Mouse (Mus musculus) common myeloid progenitor, adult 5-6 weeks (primary cell): Measurements from ENCODE around the gene Slc9a2. TPM values are rescaled to one million over a fixed set of nuclear protein-coding genes. Genes with fewer than 3 reads are reported as not detected.
A peak's percentile ranks its signal among the peaks of the same experiment; 100 is the strongest.
"Not testable (repeated sequence)": the region's sequence is repeated elsewhere in the genome, so short reads cannot be mapped to it uniquely, and the experiment has no call there.

ENCODE experiments used
- ATAC-seq: replicated peaks from 2 replicates; pipeline ENCODE4 v1.8.0; 2016; ENCODE audit warnings: low read depth, mild to moderate bottlenecking, moderate TSS enrichment, inconsistent platforms; ENCODE audit not compliant: poor library complexity, severe bottlenecking
- total RNA-seq: library from RNA; stranded (forward); fragments of 200-1000, 187-1606 nt; gene quantifications from 2 replicates; pipeline ENCODE4 v1.2.3, GENCODE M21; 2017

Gene Slc9a2
- 0.29 and 0.50 TPM in 2 replicates for total RNA-seq

DNA sequence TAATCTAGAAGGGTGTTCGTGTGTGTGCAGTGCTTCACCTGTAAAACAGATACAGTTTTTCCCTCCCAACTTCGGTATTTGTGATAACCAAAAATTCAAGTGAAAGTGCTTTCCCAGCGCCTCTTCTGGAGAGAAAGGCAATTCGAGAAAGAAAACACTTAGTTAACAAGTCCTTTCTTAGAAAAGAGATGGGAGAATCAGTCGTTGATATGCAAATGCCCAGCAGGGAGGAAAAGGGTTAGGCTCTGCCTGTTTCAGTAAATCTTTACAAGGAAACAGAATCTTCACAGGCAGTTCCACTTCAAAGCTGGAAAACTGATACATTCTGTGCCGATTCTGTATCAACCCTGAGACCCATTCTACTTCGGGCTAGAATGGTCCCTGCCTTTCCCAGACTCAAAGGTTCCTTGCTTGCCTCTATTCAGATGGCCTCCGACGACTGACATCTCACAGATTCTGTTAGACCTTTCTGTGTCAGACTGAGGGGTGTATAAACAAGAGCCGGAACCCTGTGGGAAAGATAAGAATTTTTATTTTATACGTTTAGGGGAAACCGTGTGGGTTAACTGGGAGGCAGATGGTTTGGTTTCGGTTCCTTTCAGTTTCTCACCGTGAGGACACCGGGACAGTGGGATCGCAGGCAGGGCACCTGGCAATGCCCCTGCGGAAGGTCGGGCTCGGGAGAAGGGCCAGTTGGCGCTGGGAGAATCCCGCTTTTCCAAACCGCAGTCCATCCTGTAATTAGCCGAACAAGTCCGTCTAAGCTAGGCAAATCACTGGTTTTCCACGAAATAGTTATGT lies at the start of gene Slc9a2:
Gene Slc9a2, plus strand, starts transcription at position 508 of the 801 bp plus-strand sequence.
- peak; percentile 57 for ATAC-seq

- no peak for ATAC-seq
These were observed 47.8 kb upstream of the Slc9a2 start for GRCm38 (mm10) chr1:40632407-40633062.

DNA sequence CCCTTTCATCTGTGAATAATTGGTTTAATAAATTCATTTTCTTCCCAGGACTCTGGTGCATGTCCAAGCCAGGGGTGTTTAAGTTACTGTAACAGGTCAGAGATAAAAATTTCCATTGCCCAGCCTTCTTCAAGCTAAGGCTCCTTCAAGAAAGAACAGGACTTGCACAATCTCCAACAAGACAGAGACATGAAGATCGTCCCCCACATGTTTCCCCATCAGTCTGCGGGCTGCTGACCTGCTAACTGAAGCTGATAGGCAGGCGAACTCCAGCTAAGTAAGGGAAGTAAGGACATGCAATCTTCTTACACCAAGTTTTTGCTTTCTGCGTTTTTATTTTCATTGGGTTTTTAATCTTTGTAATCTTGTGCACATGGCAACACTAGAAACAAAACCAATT lies 45.8 kb upstream of the Slc9a2 start:
- peak; percentile 54; the same call in 1 of the 2 replicates for ATAC-seq

GRCm38 (mm10) chr1:40648234-40648633 lies 32.1 kb upstream of the Slc9a2 start:
- no peak for ATAC-seq

DNA sequence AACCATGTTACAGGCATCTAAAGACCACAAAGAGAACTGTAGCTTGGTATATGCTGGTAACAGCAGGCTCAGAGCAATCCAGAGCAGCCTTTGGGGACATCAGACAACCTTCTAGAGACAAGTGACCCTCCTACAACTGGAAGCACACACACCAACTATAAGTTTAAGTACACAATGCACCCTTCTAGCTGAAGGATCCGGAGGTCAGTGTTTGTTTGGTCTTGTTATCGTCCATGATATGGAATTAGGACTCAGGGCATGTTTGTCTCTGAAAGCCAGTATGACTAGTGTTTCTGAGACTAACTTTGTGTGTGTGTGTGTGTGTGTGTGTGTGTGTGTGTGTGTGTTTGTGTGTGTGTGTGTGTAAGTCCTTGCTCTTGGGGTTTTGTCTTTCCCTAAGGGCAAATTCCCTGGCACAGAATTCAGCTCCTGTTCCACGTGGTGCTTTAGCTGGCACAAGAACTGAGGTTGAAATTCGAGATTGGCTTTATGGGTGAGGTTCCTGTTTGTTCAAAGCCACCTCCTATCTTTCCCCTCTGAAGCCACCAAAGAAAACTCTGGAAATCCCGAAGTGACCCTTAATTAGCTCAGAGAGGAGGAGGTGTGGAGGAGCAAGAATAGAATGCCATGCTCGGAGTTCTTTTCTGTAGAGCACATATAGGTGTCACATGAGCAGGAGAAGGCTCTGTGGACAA lies 29.4 kb upstream of the Slc9a2 start:
- no peak for ATAC-seq

DNA sequence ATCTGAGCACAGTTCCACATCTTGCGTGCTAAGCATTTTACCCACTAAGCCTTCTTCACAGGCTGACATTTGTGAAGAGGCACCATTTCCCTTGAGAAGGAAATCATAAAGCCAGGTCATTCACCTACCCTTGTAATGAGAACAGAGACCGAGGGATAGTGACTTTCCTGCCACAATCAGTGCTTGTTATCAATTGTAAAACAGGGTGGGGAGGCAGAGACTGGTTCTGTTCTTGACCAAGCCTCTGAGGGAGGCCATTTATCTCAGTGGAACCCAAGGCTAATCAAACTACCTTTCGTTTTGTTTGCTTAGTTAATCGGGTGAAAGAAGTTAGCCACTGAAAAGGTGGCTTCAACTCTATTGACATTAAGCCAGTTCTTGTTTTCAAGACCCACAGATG lies 23.3 kb upstream of the Slc9a2 start:
- no peak for ATAC-seq

DNA sequence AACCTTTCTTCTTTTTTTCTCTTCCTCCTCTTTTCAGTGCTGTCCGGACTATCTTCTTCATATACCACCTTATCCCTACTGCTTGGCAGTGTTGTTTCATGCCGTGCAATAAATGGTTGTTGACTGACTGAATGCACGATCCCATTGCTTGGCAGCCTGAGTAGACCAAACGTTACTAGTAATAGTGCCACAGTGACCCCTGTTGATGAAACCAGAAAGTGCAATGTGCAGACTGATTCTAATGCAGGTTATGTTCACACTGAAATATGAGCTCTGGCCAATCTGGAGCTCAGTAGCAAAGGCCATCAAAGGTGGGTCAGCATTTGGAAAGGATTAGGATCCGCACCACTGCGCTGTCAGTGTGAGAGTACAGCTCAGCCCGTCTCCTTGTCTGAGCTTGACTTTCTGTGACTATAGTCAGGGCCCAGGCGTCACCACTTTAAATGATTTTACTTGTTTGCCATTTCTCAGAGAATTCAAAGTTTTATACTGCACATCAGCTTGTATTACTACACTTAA lies 22.3 kb upstream of the Slc9a2 start:
- ATAC-seq, result peak; percentile 77

DNA sequence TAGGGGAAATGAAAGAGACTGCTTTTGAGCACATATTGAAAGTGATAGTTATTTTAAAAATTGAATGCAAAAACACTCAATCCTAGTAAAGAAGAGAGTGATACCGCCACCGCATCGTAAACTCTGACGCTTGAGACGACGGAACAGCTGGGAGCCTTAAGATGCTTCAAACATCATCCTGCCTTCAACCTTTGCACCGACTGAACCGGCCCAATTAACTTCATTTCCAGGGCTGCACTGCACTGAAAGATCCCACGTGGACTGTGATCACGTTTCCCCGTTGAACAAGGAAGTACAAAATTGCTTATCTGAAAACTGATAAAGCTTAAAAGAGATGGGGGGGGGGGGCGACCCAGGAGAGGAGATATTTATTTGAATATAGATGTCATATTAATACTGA lies 21.4 kb upstream of the Slc9a2 start:
- no peak for ATAC-seq

DNA sequence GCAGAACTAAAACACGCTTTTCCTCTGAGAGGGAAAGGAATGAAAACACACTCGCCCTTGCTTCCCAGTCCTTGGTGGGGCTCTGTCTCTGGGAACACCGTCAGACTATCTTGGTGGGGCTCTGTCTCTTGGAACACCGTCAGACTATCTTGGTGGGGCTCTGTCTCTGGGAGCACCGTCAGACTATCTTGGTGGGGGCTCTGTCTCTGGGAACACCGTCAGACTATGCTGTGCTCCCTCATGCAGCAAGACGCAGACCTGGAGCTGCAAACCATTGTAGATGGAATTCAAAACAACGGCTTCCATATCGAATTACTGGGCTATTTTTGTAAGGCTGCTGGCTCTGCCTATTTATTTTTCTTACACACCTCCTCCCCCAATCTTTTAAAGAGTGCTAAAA lies 20.9 kb upstream of the Slc9a2 start:
- no peak for ATAC-seq

GRCm38 (mm10) chr1:40660838-40661237 lies 19.5 kb upstream of the Slc9a2 start:
- ATAC-seq, result no peak

GRCm38 (mm10) chr1:40665401-40666370 lies 14.7 kb upstream of the Slc9a2 start:
- no peak for ATAC-seq

- not testable (repeated sequence) for ATAC-seq
These were observed 12.9 kb upstream of the Slc9a2 start for GRCm38 (mm10) chr1:40667442-40667841.

DNA sequence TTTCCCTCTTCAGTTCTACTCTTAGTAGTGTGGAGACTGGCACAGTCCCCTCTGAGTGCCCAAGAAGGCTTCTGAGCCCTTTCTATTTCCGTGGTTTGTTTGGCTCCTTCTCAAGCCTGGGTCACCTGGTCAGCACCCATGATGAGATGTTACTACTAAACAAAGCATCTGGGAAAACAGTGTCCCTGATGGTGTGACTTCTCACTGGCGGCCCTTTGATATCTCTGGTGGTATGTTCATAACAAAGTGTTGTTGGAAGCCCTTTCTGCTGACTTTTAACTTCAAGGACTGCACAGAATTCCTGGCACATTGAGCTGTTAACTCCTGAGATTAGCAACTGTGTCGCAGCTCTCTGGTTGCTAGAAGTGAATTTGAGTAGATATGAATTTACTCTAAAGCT lies 10.3 kb upstream of the Slc9a2 start:
- no peak for ATAC-seq

DNA sequence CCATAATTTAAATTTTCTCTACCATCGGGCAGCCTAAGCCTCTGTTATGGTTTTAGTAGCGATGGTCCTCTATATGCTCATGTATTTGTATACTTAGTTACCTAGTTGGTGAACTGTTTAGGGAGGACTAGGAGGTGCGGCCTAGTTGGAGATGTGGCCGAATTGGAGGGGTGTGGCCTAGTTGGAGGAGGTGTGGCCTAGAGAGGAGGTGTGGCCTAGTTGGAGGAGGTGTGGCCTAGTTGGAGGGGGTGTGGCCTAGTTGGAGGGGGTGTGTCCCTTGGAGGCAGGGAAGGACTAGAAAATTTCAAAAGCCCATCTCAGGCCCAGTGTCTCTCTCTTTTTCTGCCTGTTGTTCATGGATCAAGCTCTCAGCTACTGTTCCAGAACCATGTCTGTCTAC lies 8.9 kb upstream of the Slc9a2 start:
- no peak for ATAC-seq

- peak; percentile 35; the same call in 1 of the 2 replicates for ATAC-seq
These were observed 3.1 kb upstream of the Slc9a2 start for GRCm38 (mm10) chr1:40677306-40677705.

DNA sequence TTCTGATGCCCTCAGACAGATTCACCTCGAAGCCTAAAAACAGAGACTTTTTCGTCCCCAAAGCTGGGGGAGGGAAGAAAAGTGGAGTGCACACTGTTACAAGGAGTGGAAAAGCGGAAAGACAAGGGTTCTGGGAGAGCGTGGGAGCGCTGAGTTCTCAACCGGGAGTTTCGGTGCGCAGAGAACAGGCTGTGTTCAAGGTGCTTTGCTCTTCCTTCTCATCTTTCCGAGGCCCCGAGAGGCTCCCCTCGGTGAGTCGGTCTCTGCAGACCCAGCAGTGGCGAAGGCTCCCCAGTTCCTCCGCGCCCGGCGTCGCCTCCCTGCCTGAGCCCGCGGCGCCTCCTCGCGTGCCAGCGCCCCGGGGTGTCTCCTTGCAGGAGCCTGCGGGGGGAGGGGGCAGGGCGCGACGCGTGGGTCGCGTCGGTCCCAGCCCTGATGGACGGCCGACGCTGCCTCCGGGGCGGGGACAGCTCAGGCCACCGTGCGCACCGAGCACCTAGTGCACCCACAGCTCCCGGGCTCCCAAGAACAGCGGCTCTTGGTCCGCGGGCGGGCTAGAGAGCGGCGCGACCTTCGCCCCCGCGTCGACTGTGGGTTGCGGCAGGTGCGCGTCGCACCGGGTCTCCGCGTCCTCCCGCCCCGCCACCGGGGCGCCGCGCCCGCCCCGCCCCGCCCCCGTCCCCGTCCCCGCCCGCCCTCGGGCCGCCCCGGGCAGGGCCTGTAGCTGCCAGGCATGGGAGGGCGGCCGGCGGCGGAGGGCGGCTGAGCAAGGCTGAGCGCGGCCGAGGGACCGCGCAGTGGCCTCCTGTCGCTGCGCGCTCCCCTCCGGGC lies 709 bp downstream of the Slc9a2 start:
- peak; percentile 33 for ATAC-seq

- peak; percentile 33 for ATAC-seq
These were observed 1.5 kb downstream of the Slc9a2 start for GRCm38 (mm10) chr1:40681699-40682510.

GRCm38 (mm10) chr1:40694296-40694695 lies 13.9 kb downstream of the Slc9a2 start:
- ATAC-seq, result no peak
